Mouse (Mus musculus) left cerebral cortex, adult 2 months (tissue): Measurements from ENCODE around the gene Pax5. TPM values are rescaled to one million over a fixed set of nuclear protein-coding genes. Genes with fewer than 3 reads are reported as not detected.
"Not testable (repeated sequence)": the region's sequence is repeated elsewhere in the genome, so short reads cannot be mapped to it uniquely, and the experiment has no call there.

ENCODE experiments used
- DNase-seq, 2 experiments: peaks; one replicate each; pipeline ENCODE4 v3.0.0; 2021 to 2022; ENCODE audit warnings: low spot score in 2 of 2, mixed read lengths in 1 of 2; ENCODE audit errors: extremely low spot score in 1 of 2
- H3K27ac ChIP-seq: fragments of 200-600 bp; 2 replicates; pipeline ENCODE4 v1.8.1; 2022
- H3K4me3 ChIP-seq: fragments of 200-600 bp; 2 replicates; pipeline ENCODE4 v1.8.1; 2022
- CTCF ChIP-seq: fragments of 200-600 bp; IDR thresholded peaks from 2 replicates; pipeline ENCODE4 v1.8.1; 2022; ENCODE audit warnings: antibody characterized with exemption, mild to moderate bottlenecking, moderate library complexity
- intact Hi-C: fragments of 180-260 bp; cut with DNase I; formaldehyde crosslinking; loops from one replicate; pipeline ENCODE4 v1.15.1; 2025
- long read RNA-seq, 2 experiments: library from polyadenylated mRNA; stranded (forward); transcript quantifications; one replicate each; pipeline ENCODE4 v2.0.0; 2021; ENCODE audit warnings: borderline mapping rate in 2 of 2
- total RNA-seq, 2 experiments: library from RNA; stranded (reverse); gene quantifications; 2 replicates each; pipeline ENCODE4 v1.2.3; 2021

Pax5 gene
- total RNA-seq = under 1 TPM in 1 of 2 experiments, not detected in 1; 0.51 TPM
- long read RNA-seq, experiment 1 = 0 reads
- long read RNA-seq, experiment 2 = 0 reads

GRCm38 (mm10) chr4:44709740-44710700 is at the start of gene Pax5:
Gene Pax5 (minus strand): TSS chr4:44710487.
- DNase-seq = no peak
- Histone ChIP-seq H3K4me3 (no peak within 1 kb of the TSS), H3K27ac (no peak within 1 kb of the TSS)
- no peak for TF ChIP-seq CTCF
- intact Hi-C loops = loop anchor here (10.0 kb wide), 1 partner anchor 1635 kb away; the partner anchor contains the start of gene Foxe1

GRCm38 (mm10) chr4:44757131-44757530 is 46.8 kb upstream of the Pax5 start:
- intact Hi-C loops = loop anchor here (2.0 to 5.0 kb wide), 2 partner anchors 150 to 216 kb away; no protein-coding TSS in a partner anchor
- Histone ChIP-seq H3K4me3 (peak overlapping the region; percentile 100), H3K27ac (peak overlapping the region; percentile 94)
- not testable (repeated sequence) for DNase-seq

DNA sequence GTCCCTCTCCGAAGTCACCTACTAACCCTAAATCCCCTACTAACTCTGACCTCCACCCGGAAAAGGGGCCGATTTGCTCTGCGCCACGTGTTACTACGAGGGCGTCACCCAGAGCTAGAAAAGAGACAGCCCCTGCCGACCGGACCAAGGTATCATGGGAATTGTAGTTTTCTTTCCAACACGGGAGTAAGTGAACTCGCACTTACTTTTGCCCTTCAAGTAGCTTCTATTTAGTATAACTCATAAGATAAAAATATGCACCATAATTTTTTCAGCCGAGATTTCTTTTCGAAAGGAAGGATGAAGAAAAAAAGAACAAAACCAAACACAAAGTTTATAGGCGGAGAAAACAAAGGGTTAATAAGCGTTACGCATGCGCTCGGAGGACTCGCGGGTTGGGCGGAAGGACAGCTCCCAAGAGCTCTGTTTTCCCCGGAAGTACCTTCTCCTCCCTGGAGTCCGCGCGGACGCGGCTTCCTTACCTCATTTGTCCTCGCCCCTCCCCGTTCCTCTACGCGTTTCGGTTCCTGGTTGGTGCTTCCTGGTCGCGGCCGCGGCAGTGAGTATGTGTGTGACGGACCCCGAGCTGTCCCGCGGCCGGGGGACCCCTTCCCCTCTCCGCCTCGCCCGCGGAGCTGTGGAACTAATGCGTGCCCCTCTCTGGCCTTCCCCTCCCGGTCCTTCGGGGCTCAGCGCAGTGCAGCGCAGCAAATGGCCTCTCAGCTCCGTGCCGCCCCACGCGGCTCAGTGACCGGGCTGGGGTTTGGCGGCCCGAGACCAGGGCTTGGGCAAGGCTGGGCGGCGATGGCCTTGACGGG is 46.1 kb upstream of the Pax5 start:
- Histone ChIP-seq H3K4me3 (peak overlapping the region; percentile 100), H3K27ac (peak overlapping the region; percentile 94)
- peak; percentile 2; the same call in 1 of the 2 replicates for TF ChIP-seq CTCF
- peak; percentile 89 to 91 for DNase-seq
- intact Hi-C loops = loop anchor here (2.0 to 5.0 kb wide), 2 partner anchors 151 to 216 kb away; no protein-coding TSS in a partner anchor

DNA sequence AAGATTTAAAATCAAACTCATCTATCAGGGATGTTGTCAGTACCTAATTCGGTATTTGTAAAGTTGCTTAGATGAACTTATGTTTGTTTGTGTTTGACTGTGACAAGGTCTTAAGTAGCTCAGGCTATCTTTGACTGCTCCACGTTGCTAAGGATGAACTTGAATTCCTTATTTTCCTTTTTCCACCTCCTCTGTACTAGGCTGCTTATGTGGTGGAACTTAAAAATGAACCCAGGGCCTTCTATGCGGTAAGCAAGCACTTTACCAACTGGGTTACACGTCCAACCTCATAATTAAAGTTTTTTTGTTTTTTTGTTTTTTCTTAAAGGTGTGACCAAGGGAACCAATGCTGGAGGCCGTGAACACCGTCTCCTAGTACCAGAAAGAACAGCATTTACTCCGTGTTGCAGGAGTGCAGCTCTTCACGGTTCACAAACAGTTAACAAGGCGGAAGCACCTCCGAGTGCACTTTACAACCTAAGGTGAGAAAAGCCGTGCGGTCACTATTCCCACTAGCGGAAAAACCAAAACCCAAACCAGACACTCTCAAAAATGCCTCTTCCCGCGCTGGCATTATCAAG is 45.4 kb upstream of the Pax5 start, which contains the start of gene Zcchc7:
Gene Zcchc7, plus strand, starts transcription at position 325 of the 581 bp plus-strand sequence.
- H3K27ac ChIP-seq = peak within 1 kb of the TSS; percentile 94
- no peak for DNase-seq
- peak within 1 kb of the TSS; percentile 100 for H3K4me3 ChIP-seq
- intact Hi-C loops = loop anchor here (2.0 to 5.0 kb wide), 2 partner anchors 152 to 217 kb away; no protein-coding TSS in a partner anchor
- TF ChIP-seq CTCF = no peak

GRCm38 (mm10) chr4:44740471-44740870 is 30.2 kb upstream of the Pax5 start:
- intact Hi-C loops = no loop called here
- no peak for TF ChIP-seq CTCF
- no peak for DNase-seq
- Histone ChIP-seq H3K4me3 (no peak overlapping the region), H3K27ac (no peak overlapping the region)

- DNase-seq = no peak
- intact Hi-C loops = no loop called here
- Histone ChIP-seq H3K4me3 (no peak overlapping the region), H3K27ac (no peak overlapping the region)
- no peak for TF ChIP-seq CTCF
These were observed 10.9 kb upstream of the Pax5 start for GRCm38 (mm10) chr4:44721237-44721636.

- Histone ChIP-seq H3K27ac (no peak overlapping the region), H3K4me3 (no peak overlapping the region)
- intact Hi-C loops = loop anchor here (1.0 kb wide), 1 partner anchor 33 kb away; no protein-coding TSS in a partner anchor
- no peak for TF ChIP-seq CTCF
- DNase-seq = no peak
These were observed 9.8 kb upstream of the Pax5 start for GRCm38 (mm10) chr4:44720046-44720445.

DNA sequence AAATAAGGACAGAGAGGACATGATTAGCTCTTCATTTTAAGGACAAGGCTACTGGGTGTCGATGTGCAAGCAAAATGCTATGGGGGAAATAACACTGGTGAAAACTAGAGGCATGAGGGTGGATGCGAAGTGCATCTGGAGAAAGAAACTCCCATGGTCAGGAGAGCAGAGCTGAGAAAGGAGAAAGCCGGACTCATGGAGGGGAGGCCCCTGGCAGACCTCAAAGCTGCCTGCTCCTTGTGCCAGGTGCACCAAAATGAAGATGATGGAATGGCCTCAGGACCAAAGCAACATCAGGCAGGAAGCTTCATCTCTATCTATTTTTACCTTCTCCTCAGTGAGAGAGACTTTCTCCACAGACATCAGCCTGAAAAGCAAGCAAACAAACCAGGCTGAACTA is 7.4 kb upstream of the Pax5 start:
- intact Hi-C loops = no loop called here
- no peak for DNase-seq
- TF ChIP-seq CTCF = no peak
- no peak overlapping the region for H3K27ac ChIP-seq
- H3K4me3 ChIP-seq = no peak overlapping the region

GRCm38 (mm10) chr4:44716391-44716790 is 6.1 kb upstream of the Pax5 start:
- TF ChIP-seq CTCF = no peak
- no peak for DNase-seq
- intact Hi-C loops = no loop called here
- no peak overlapping the region for H3K27ac ChIP-seq
- no peak overlapping the region for H3K4me3 ChIP-seq

DNA sequence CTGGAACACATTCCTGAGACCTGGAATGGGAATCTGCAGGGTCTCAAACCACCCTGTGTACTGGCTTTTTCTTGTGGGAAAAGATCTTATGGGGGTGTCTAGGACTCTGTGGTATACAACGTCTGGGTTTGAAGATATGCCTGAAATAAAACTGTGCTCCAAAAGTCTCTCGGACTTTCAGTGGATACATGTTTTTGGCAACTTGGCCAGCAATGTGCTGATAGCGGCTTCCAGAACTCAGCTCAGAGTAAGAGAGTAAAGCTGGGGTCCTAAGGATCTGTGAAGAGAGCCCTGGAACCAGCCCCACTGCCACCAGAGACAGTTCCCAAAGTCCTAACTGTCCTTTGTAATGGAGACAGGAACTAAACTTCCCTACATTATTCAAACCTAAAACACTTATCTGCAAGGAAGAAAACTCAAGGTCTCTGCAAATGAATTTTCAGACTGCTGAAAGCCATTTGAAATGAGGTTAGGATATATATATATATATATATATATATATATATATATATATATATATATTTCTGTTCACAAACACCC is 5.4 kb upstream of the Pax5 start:
- intact Hi-C loops = loop anchor here (2.0 kb wide), 1 partner anchor 15 kb away; no protein-coding TSS in a partner anchor
- no peak for DNase-seq

DNA sequence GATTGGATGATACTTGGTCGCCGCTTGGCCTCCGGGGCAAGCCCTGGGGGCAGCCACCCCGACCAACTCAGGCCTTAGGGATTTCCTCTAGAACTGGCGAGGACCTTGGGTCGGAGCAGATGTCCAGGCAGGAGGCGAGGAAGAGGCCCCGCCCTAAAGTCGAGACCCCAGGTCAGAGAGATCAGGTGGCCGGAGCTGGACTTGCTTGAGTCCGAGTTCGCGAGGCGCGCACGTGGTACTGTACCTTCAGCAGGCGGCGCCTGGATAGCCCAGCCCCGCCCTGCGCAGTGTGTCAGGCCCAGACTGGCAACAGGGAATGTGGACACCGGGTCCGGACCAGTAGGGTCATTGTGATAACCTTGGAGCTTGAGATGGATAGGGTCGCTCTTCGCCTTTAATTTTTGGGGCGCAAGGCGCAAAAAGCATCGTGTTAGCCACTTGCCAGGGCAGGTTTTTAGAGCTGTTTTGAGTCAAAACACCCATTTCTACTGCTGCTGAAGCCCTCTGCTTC is 3.9 kb upstream of the Pax5 start:
- intact Hi-C loops = loop anchor here (2.0 kb wide), 1 partner anchor 13 kb away; no protein-coding TSS in a partner anchor
- Histone ChIP-seq H3K27ac (no peak overlapping the region), H3K4me3 (no peak overlapping the region)
- no peak for TF ChIP-seq CTCF
- DNase-seq = no peak

More for the DNA sequence above, 5.4 kb upstream of the Pax5 start:
- no peak for TF ChIP-seq CTCF
- no peak overlapping the region for H3K4me3 ChIP-seq
- no peak overlapping the region for H3K27ac ChIP-seq
